Mouse (Mus musculus) erythroblast, embryonic 14.5 days (primary cell): ENCODE data around the gene Lpar2.

Experiments used
- GATA1 ChIP-seq: IDR thresholded peaks from 2 replicates; pipeline ENCODE4 v1.6.1; 2012; ENCODE audit warnings: low read length, inconsistent platforms, mixed read lengths
- TAL1 ChIP-seq: IDR thresholded peaks from 3 replicates; pipeline ENCODE4 v1.6.1; 2012; ENCODE audit warnings: low read length, inconsistent platforms, mixed read lengths

- TF ChIP-seq GATA1 = no peak
- no peak for TF ChIP-seq TAL1
These were observed 17.7 kb upstream of the Lpar2 start for GRCm38 (mm10) chr8:69804537-69804936.
